Mouse (Mus musculus) heart, postnatal 0 days (tissue): ENCODE data around the gene Mettl1. TPM values are rescaled to one million over a fixed set of nuclear protein-coding genes. Genes with fewer than 3 reads are reported as not detected.
"Not testable (repeated sequence)": the region's sequence is repeated elsewhere in the genome, so short reads cannot be mapped to it uniquely, and the experiment has no call there.

ENCODE experiments used
- ATAC-seq: fragments of 200-750 bp; cut with Nextera tagmentation; 2 replicates; pipeline ENCODE4 v1.8.0; 2017; ENCODE audit warnings: low read depth, moderate number of reproducible peaks, moderate library complexity; ENCODE audit not compliant: insufficient read depth
- DNase-seq: peaks from one replicate; pipeline ENCODE4 v3.0.0-alpha.2; 2016; ENCODE audit warnings: low spot score
- H3K27ac ChIP-seq: fragments of 300-500 bp; sonication (generic); 2 replicates; pipeline ENCODE4 v1.5.1; 2014; ENCODE audit warnings: low read depth, mild to moderate bottlenecking
- H3K27me3 ChIP-seq: fragments of 300-500 bp; sonication (generic); 2 replicates; pipeline ENCODE4 v1.6.1; 2014; ENCODE audit warnings: low read length, mixed read lengths; ENCODE audit not compliant: control insufficient read depth, insufficient read depth
- H3K36me3 ChIP-seq: fragments of 300-500 bp; sonication (generic); replicated peaks from 2 replicates; pipeline ENCODE4 v1.6.1; 2014; ENCODE audit warnings: low read length, mixed read lengths; ENCODE audit not compliant: control insufficient read depth, insufficient read depth
- H3K4me1 ChIP-seq: fragments of 300-500 bp; sonication (generic); 2 replicates; pipeline ENCODE4 v1.6.1; 2014; ENCODE audit warnings: antibody characterized with exemption; ENCODE audit not compliant: control insufficient read depth, insufficient read depth
- H3K4me2 ChIP-seq: fragments of 300-500 bp; sonication (generic); 2 replicates; pipeline ENCODE4 v1.6.1; 2014; ENCODE audit warnings: low read depth, mild to moderate bottlenecking, low read length, moderate library complexity
- H3K4me3 ChIP-seq: fragments of 300-500 bp; sonication (generic); 2 replicates; pipeline ENCODE4 v1.5.1; 2014; ENCODE audit warnings: low read depth, low read length
- H3K9ac ChIP-seq: fragments of 300-500 bp; sonication (generic); replicated peaks from 2 replicates; pipeline ENCODE4 v1.6.1; 2014; ENCODE audit warnings: low read depth, low read length, mixed read lengths
- H3K9me3 ChIP-seq: fragments of 300-500 bp; sonication (generic); replicated peaks from 2 replicates; pipeline ENCODE4 v1.6.1; 2016; ENCODE audit warnings: low read length; ENCODE audit not compliant: control insufficient read depth
- CTCF ChIP-seq: IDR thresholded peaks from 2 replicates; pipeline ENCODE4 v1.5.1; 2016; ENCODE audit warnings: antibody characterized with exemption, control low read depth, low read depth
- EP300 ChIP-seq: IDR thresholded peaks from 2 replicates; pipeline ENCODE4 v1.6.1; 2016; ENCODE audit warnings: antibody characterized with exemption, low read depth
- WGBS: fragments of 180-500 bp; shearing (Covaris S2); extraction: QIAGEN DNeasy Blood & Tissue Kit; methylation state at CpG from one replicate; pipeline ENCODE4 v1.1.7; 2014; 5-methylcytosine and 5-hydroxymethylcytosine counted together
- polyA plus RNA-seq: library from polyadenylated mRNA; unstranded; fragments of >200 nt; fragmentation: Nextera tagmentation; extraction: Ambion mirVana; gene quantifications from 2 replicates; pipeline ENCODE4 v1.2.1, GENCODE M21; 2015
- total RNA-seq: library from RNA; depleted of rRNA; stranded (reverse); fragments of >200 nt; gene quantifications from 2 replicates; pipeline ENCODE4 v1.2.3, GENCODE M21; 2014; ENCODE audit warnings: low replicate concordance

The Mettl1 gene
- total and polyA plus RNA-seq, 2 experiments from 2014 or later = 9.2 to 19.6 TPM

- DNase-seq (no peak), ATAC-seq (no peak)
- no peak for TF ChIP-seq CTCF
- TF ChIP-seq EP300 = no peak
- Histone ChIP-seq H3K36me3 (peaks cover 7% of the 10 kb centered on the region), H3K27me3 (peaks cover 17% of the 10 kb centered on the region), H3K9me3 (no peaks in the 10 kb centered on the region), H3K27ac (no peak within 1 kb of the TSS), H3K4me1 (peaks cover 7% of the 10 kb centered on the region), H3K4me3 (peak within 1 kb of the TSS; percentile 76), H3K9ac (peak within 1 kb of the TSS; percentile 59), H3K4me2 (peak within 1 kb of the TSS; percentile 100)
- WGBS = 2% methylated on average over 47 of the region's 72 CpGs
Measured at GRCm38 (mm10) chr10:127059968-127060916, 19.0 kb downstream of the Mettl1 start, which contains the start of gene March9. Gene March9 (minus strand): TSS chr10:127060184.

GRCm38 (mm10) chr10:127061085-127061484 lies 19.9 kb downstream of the Mettl1 start:
- Histone ChIP-seq H3K4me1 (peaks cover 7% of the 10 kb centered on the region), H3K27me3 (peaks cover 17% of the 10 kb centered on the region), H3K36me3 (peaks cover 15% of the 10 kb centered on the region), H3K9me3 (no peaks in the 10 kb centered on the region), H3K27ac (no peak overlapping the region), H3K4me3 (no peak overlapping the region), H3K4me2 (no peak overlapping the region), H3K9ac (no peak overlapping the region)
- ATAC-seq (no peak), DNase-seq (no peak)
- TF ChIP-seq CTCF = no peak
- TF ChIP-seq EP300 = no peak
- WGBS = 45% methylated on average over 5 of the region's 5 CpGs

- ATAC-seq = no peak
- TF ChIP-seq EP300 (no peak), CTCF (no peak)
- Histone ChIP-seq H3K36me3 (peaks cover 19% of the 10 kb centered on the region), H3K4me2 (no peak overlapping the region), H3K4me3 (no peak overlapping the region), H3K9me3 (no peaks in the 10 kb centered on the region), H3K9ac (no peak overlapping the region), H3K27ac (no peak overlapping the region), H3K4me1 (peaks cover 7% of the 10 kb centered on the region), H3K27me3 (peaks cover 17% of the 10 kb centered on the region)
- WGBS = 66% methylated on average over 2 of the region's 2 CpGs
- no peak for DNase-seq
Measured at GRCm38 (mm10) chr10:127061513-127061912, 20.3 kb downstream of the Mettl1 start.

GRCm38 (mm10) chr10:127062101-127062500 lies 20.9 kb downstream of the Mettl1 start:
- DNase-seq, H3K4me1 ChIP-seq, H3K4me3 ChIP-seq, ATAC-seq, H3K9me3 ChIP-seq, H3K4me2 ChIP-seq, H3K9ac ChIP-seq, H3K27ac ChIP-seq: not testable (repeated sequence)
- Histone ChIP-seq H3K27me3 (peaks cover 17% of the 10 kb centered on the region), H3K36me3 (peaks cover 25% of the 10 kb centered on the region)
- WGBS = 82% methylated on average over 4 of the region's 4 CpGs

GRCm38 (mm10) chr10:127062503-127062902 lies 21.3 kb downstream of the Mettl1 start:
- Histone ChIP-seq H3K4me3 (no peak overlapping the region), H3K27me3 (peaks cover 17% of the 10 kb centered on the region), H3K9me3 (no peaks in the 10 kb centered on the region), H3K4me2 (no peak overlapping the region), H3K9ac (no peak overlapping the region), H3K4me1 (peaks cover 7% of the 10 kb centered on the region), H3K36me3 (peaks cover 29% of the 10 kb centered on the region), H3K27ac (no peak overlapping the region)
- ATAC-seq = no peak
- no peak for TF ChIP-seq EP300
- no peak for TF ChIP-seq CTCF
- no peak for DNase-seq
- WGBS = 54% methylated on average over 5 of the region's 5 CpGs
